Mouse (Mus musculus) megakaryocyte-erythroid progenitor cell, adult 5-6 weeks (primary cell): ENCODE results near the gene Olfr808. TPM values are rescaled to one million over a fixed set of nuclear protein-coding genes. Genes with fewer than 3 reads are reported as not detected.

Experiments used
- ATAC-seq: replicated peaks from 2 replicates; pipeline ENCODE4 v1.8.0; 2016; ENCODE audit warnings: mild to moderate bottlenecking, inconsistent platforms; ENCODE audit not compliant: severe bottlenecking, poor library complexity, low FRiP score, low TSS enrichment
- total RNA-seq, 2 experiments: library from RNA; stranded (forward) in 1 of 2; stranded (reverse) in 1 of 2; fragments of 200-1000, 215-1000 nt in 1 of 2; fragments of >200 nt in 1 of 2; fragmentation: Nextera tagmentation in 1 of 2; gene quantifications; 2 replicates each; pipeline ENCODE4 v1.2.3; 2014 to 2017

Gene Olfr808
- total RNA-seq (2014; fragmentation: Nextera tagmentation) = 0.12 TPM in 1 of 2 replicates, not detected in the other
- not detected in 2 replicates for total RNA-seq (2017)

- ATAC-seq = no peak
Measured at GRCm38 (mm10) chr10:129765182-129765581, at the start of gene Olfr808. Gene Olfr808, plus strand, starts transcription at chr10:129765482.

GRCm38 (mm10) chr10:129729275-129729674 is 36.0 kb upstream of the Olfr808 start, which contains the start of gene Olfr805:
Gene Olfr805, minus strand, starts transcription at chr10:129729375.
- ATAC-seq = no peak

DNA sequence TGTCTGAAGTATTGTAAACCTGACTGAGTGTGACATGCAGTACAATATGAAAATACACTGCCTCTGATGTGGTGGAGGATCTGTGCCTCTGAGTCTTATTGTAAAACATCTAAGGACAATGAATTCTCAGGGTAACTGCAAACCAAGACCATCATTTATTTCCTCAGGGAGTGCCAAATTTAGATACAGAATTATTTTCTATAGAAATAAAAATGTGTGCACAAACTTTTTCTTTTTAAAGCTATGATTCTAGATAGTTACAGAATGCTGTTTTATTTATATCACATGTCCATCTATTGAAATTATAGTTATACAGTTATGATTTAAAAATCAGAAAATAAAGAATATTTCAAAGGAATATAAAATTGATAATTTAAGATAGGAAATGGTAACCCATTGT is 23.5 kb upstream of the Olfr808 start, which contains the start of gene Olfr806:
TSS of gene Olfr806 (minus strand) at position 101 of the 400 bp plus-strand sequence.
- ATAC-seq = no peak

DNA sequence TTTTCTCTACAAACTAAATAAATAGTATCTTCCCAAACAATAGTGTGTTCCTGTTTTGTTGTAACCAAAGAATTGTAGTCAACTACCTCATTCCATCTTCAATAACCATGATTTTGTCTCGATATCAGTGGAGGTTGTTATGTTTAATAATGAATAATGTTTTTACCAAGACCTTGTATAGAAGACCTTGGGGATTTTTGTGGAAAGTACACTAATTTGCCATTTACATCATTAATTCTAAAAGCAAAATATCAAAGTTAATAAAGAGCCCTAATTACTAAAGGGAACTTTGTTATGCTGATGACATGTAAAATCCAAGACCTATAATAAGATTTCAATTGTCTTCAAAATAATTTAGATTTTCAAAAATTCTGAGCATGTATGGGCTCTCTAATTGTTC is 7.6 kb upstream of the Olfr808 start, which contains the start of gene Olfr807:
TSS of gene Olfr807 (minus strand) at position 101 of the 400 bp plus-strand sequence.
- ATAC-seq = no peak

DNA sequence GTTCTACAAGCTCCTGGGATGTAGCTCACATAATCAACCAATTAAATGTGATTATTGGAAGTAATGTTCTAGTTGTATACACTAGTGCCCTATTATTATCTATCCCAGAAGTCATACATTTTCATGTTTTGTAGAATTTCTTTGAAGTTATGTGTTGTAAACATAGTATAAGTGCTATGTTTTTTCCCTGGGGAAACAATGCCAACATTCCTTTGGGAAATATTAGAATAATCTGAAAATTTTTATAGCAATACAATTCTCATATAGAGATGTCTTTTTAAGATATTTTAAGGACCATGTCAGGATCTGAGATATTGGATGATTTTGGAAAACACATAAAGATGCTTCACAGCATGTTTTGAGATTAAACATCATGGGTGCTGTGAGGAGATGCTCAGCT is 9.1 kb downstream of the Olfr808 start, which contains the start of gene Olfr809:
TSS of gene Olfr809 (plus strand) at position 301 of the 400 bp plus-strand sequence.
- no peak for ATAC-seq

GRCm38 (mm10) chr10:129778123-129778522 is 12.8 kb downstream of the Olfr808 start:
- no peak for ATAC-seq

GRCm38 (mm10) chr10:129794817-129795216 is 29.5 kb downstream of the Olfr808 start, which contains the start of gene Olfr810:
Gene Olfr810, minus strand, starts transcription at chr10:129794917.
- no peak for ATAC-seq

DNA sequence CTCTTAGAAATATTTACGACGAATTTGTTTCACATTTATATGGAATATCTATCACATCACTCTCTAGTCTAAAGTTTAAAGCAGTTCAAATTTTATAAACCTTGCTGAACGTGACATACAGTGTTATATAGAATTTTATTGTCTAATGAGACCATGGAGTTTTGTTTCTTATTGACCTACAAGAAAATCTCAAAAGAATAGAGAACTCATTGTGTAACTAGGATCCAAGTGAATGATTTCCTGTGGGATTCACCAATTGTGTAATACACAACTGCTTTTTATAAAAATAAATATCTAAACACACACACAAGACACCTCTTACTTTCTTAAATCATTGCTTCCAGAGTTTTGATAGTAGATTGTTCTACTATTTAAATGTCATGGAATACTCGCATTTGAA is 39.0 kb downstream of the Olfr808 start, which contains the start of gene Olfr811:
TSS of gene Olfr811 (minus strand) at position 101 of the 400 bp plus-strand sequence.
- no peak for ATAC-seq

Other genes starting within 250 kb of the Olfr808 start
- gene Olfr791, start 243.7 kb upstream of the Olfr808 start, total RNA-seq (2014; fragmentation: Nextera tagmentation) = not detected in 2 replicates
- not detected in 2 replicates for gene Olfr791, start 243.7 kb upstream of the Olfr808 start, total RNA-seq (2017)
- gene Olfr792, start 226.3 kb upstream of the Olfr808 start, total RNA-seq (2014; fragmentation: Nextera tagmentation) = not detected in 2 replicates
- gene Olfr792, start 226.3 kb upstream of the Olfr808 start, total RNA-seq (2017) = not detected in 2 replicates
- gene Olfr794, start 197.8 kb upstream of the Olfr808 start, total RNA-seq (2014; fragmentation: Nextera tagmentation) = not detected in 2 replicates
- not detected in 2 replicates for gene Olfr794, start 197.8 kb upstream of the Olfr808 start, total RNA-seq (2017)
- gene Olfr796, start 152.9 kb upstream of the Olfr808 start, total RNA-seq (2014; fragmentation: Nextera tagmentation) = not detected in 2 replicates
- not detected in 2 replicates for gene Olfr796, start 152.9 kb upstream of the Olfr808 start, total RNA-seq (2017)
- not detected in 2 replicates for gene Olfr798, start 137.5 kb upstream of the Olfr808 start, total RNA-seq (2014; fragmentation: Nextera tagmentation)
- not detected in 2 replicates for gene Olfr798, start 137.5 kb upstream of the Olfr808 start, total RNA-seq (2017)
- gene Olfr799, start 128.0 kb upstream of the Olfr808 start, total RNA-seq (2014; fragmentation: Nextera tagmentation) = not detected in 2 replicates
- gene Olfr799, start 128.0 kb upstream of the Olfr808 start, total RNA-seq (2017) = not detected in 2 replicates
- gene Olfr800, start 107.8 kb upstream of the Olfr808 start, total RNA-seq (2014; fragmentation: Nextera tagmentation) = not detected in 2 replicates
- gene Olfr800, start 107.8 kb upstream of the Olfr808 start, total RNA-seq (2017) = not detected in 2 replicates
- gene Olfr801, start 91.6 kb upstream of the Olfr808 start, total RNA-seq (2014; fragmentation: Nextera tagmentation) = not detected in 2 replicates
- not detected in 2 replicates for gene Olfr801, start 91.6 kb upstream of the Olfr808 start, total RNA-seq (2017)
- not detected in 2 replicates for gene Olfr802, start 77.3 kb upstream of the Olfr808 start, total RNA-seq (2014; fragmentation: Nextera tagmentation)
- gene Olfr802, start 77.3 kb upstream of the Olfr808 start, total RNA-seq (2017) = not detected in 2 replicates
- not detected in 2 replicates for gene Olfr803, start 71.2 kb upstream of the Olfr808 start, total RNA-seq (2014; fragmentation: Nextera tagmentation)
- gene Olfr803, start 71.2 kb upstream of the Olfr808 start, total RNA-seq (2017) = not detected in 2 replicates
- gene Olfr804, start 62.3 kb upstream of the Olfr808 start, total RNA-seq (2014; fragmentation: Nextera tagmentation) = not detected in 2 replicates
- not detected in 2 replicates for gene Olfr804, start 62.3 kb upstream of the Olfr808 start, total RNA-seq (2017)
- not detected in 2 replicates for gene Olfr805, start 36.1 kb upstream of the Olfr808 start, total RNA-seq (2014; fragmentation: Nextera tagmentation)
- not detected in 2 replicates for gene Olfr805, start 36.1 kb upstream of the Olfr808 start, total RNA-seq (2017)
- gene Olfr806, start 23.6 kb upstream of the Olfr808 start, total RNA-seq (2014; fragmentation: Nextera tagmentation) = not detected in 2 replicates
- gene Olfr806, start 23.6 kb upstream of the Olfr808 start, total RNA-seq (2017) = not detected in 2 replicates
- not detected in 2 replicates for gene Olfr807, start 7.7 kb upstream of the Olfr808 start, total RNA-seq (2014; fragmentation: Nextera tagmentation)
- not detected in 2 replicates for gene Olfr807, start 7.7 kb upstream of the Olfr808 start, total RNA-seq (2017)
- gene Olfr809, start 9.2 kb downstream of the Olfr808 start, total RNA-seq (2014; fragmentation: Nextera tagmentation) = not detected in 2 replicates
- not detected in 2 replicates for gene Olfr809, start 9.2 kb downstream of the Olfr808 start, total RNA-seq (2017)
- not detected in 2 replicates for gene Olfr810, start 29.4 kb downstream of the Olfr808 start, total RNA-seq (2014; fragmentation: Nextera tagmentation)
- gene Olfr810, start 29.4 kb downstream of the Olfr808 start, total RNA-seq (2017) = not detected in 2 replicates
- not detected in 2 replicates for gene Olfr811, start 38.9 kb downstream of the Olfr808 start, total RNA-seq (2014; fragmentation: Nextera tagmentation)
- gene Olfr811, start 38.9 kb downstream of the Olfr808 start, total RNA-seq (2017) = not detected in 2 replicates
- gene Olfr812, start 80.6 kb downstream of the Olfr808 start, total RNA-seq (2014; fragmentation: Nextera tagmentation) = not detected in 2 replicates
- not detected in 2 replicates for gene Olfr812, start 80.6 kb downstream of the Olfr808 start, total RNA-seq (2017)
- not detected in 2 replicates for gene Olfr813, start 89.9 kb downstream of the Olfr808 start, total RNA-seq (2014; fragmentation: Nextera tagmentation)
- gene Olfr813, start 89.9 kb downstream of the Olfr808 start, total RNA-seq (2017) = not detected in 2 replicates
- not detected in 2 replicates for gene Olfr814, start 114.4 kb downstream of the Olfr808 start, total RNA-seq (2014; fragmentation: Nextera tagmentation)
- not detected in 2 replicates for gene Olfr814, start 114.4 kb downstream of the Olfr808 start, total RNA-seq (2017)
- gene Olfr815, start 140.4 kb downstream of the Olfr808 start, total RNA-seq (2014; fragmentation: Nextera tagmentation) = not detected in 2 replicates
- not detected in 2 replicates for gene Olfr815, start 140.4 kb downstream of the Olfr808 start, total RNA-seq (2017)
- gene Olfr816, start 150.1 kb downstream of the Olfr808 start, total RNA-seq (2014; fragmentation: Nextera tagmentation) = not detected in 2 replicates
- not detected in 2 replicates for gene Olfr816, start 150.1 kb downstream of the Olfr808 start, total RNA-seq (2017)
- gene Olfr818, start 183.6 kb downstream of the Olfr808 start, total RNA-seq (2014; fragmentation: Nextera tagmentation) = not detected in 2 replicates
- not detected in 2 replicates for gene Olfr818, start 183.6 kb downstream of the Olfr808 start, total RNA-seq (2017)
- gene Olfr819, start 201.8 kb downstream of the Olfr808 start, total RNA-seq (2014; fragmentation: Nextera tagmentation) = not detected in 2 replicates
- gene Olfr819, start 201.8 kb downstream of the Olfr808 start, total RNA-seq (2017) = not detected in 2 replicates
- not detected in 2 replicates for gene Olfr247, start 210.7 kb downstream of the Olfr808 start, total RNA-seq (2014; fragmentation: Nextera tagmentation)
- gene Olfr247, start 210.7 kb downstream of the Olfr808 start, total RNA-seq (2017) = not detected in 2 replicates
- gene Gm10310, start 219.6 kb downstream of the Olfr808 start, total RNA-seq (2014; fragmentation: Nextera tagmentation) = not detected in 2 replicates
- not detected in 2 replicates for gene Gm10310, start 219.6 kb downstream of the Olfr808 start, total RNA-seq (2017)
- not detected in 2 replicates for gene Olfr820, start 247.1 kb downstream of the Olfr808 start, total RNA-seq (2014; fragmentation: Nextera tagmentation)
- gene Olfr820, start 247.1 kb downstream of the Olfr808 start, total RNA-seq (2017) = not detected in 2 replicates